Mouse (Mus musculus): ENCODE data around the gene Eif4ebp2.
A peak's percentile ranks its signal among the peaks of the same experiment; 100 is the strongest.
"Not testable (repeated sequence)": the region's sequence is repeated elsewhere in the genome, so short reads cannot be mapped to it uniquely, and the experiment has no call there.

The Eif4ebp2 gene

DNA sequence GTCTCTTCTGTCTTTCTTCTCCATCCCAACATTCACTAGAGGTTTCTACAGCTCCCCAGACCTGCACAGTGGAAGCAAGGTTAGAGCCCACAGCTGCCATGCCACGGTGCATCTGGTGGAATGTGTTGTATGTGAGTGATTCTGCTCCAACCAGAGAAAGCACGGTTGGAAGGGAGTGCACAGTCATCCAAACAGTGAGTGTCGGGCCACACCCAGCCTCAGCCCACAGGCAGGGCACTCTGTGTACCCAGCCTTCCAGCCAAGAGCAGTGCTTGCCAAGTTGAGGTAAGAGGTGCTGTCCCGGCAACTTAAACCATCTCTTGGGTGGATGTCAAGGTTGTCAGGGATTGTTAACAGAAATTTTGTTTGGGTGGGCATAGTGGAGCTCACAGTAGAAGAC, 12.5 kb upstream of the Eif4ebp2 start:
- DNase-seq (ENCODE audit: low spot score in 2 of 2) = no peak

DNA sequence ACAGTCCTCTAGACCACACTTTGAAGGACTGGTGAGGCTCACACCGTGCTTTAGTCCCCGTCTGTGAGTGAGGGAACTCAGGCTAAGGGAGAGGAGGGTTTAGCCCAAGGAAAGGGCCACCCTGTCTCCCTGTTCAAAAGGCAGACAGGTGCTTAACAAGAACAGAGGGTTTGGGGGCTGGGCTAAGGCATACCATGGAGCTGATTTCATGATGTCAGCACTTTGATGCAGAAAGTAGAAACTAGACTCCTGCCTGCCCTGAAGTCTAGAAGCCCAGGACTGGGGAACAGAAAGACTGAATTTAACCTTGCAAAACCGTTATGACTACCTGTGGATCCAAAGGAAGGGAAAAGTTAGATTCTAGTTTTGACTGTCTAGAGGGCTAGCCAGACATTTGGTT, 4.7 kb upstream of the Eif4ebp2 start:
- DNase-seq (ENCODE audit: low spot score in 2 of 2) = no peak

DNA sequence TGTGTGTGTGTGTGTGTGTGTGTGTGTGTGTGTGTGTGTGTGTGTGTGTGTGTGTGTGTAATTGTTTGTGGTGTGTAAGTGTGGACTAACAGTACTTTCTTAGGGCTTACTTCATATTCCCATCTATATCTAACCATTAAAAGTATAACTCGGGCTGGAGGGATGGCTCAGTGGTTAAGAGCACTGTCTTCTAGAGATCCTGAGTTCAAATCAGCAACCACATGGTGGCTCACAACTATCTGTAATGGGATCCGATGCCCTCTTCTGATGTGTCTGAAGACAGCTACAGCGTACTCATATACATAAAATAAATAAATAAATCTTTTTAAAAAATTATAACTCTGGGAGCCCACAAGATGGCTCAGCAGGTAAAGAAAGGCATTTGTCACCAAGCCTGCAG, 710 bp upstream of the Eif4ebp2 start:
- DNase-seq (ENCODE audit: low spot score in 2 of 2) = not testable (repeated sequence)

DNA sequence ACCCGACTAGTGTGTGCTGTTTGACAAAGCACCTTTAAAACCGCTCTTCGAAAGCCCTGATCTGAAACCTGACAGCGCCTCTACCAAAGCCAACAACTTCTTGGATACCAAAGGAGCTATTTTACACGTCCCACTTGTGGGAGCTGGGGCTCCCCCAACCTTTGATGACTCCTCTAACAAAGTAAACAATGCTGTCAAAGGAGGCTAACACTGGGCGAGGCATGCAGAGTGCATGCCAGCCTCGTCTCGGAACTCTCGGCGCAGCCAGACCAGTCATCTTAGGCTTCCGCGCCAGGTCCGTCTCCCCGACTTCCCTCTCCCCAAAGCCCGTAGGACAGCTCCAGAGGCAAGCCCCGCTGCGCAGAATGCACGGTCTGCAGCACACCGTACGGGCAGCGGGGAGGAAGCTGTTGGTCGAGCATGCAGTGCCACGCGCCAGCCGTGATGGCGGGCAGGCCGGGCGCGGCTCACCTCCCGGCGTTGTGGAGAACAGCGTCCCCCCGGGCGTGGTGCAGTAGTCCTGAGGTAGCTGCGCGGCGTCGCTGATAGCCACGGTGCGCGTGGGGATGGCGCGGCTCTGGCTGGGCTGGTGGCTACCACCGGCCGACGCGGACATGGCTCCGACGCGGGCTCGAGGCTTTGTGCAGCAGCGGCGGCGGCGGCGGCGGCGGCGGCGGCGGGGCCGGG, 387 bp downstream of the Eif4ebp2 start:
- peak in 1 of 2 experiments; percentile 17 for DNase-seq (ENCODE audit: low spot score in 2 of 2)

DNA sequence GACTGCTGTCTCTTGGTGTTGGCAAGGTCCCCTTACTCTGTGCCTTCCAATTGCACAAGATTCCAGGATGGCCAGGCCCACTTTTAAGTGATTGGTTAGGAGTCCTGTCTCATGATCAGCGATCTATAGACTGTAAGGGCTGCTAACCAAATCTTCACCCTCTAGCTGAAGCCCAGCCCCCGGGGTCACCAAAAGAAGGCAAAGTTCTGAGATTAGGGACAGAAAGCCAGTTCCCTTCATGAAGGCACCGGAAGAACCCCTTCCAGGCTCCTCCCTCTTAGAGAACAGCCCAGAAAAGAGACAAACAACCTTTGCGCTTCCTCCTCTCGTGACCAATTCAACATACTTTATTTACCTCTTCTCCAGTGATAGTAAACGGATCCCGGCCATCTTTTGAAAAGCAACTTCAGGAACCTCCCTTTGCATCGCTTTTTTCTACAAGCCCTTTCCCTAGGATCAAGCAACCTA, 964 bp downstream of the Eif4ebp2 start:
- no peak for DNase-seq (ENCODE audit: low spot score in 2 of 2)

DNA sequence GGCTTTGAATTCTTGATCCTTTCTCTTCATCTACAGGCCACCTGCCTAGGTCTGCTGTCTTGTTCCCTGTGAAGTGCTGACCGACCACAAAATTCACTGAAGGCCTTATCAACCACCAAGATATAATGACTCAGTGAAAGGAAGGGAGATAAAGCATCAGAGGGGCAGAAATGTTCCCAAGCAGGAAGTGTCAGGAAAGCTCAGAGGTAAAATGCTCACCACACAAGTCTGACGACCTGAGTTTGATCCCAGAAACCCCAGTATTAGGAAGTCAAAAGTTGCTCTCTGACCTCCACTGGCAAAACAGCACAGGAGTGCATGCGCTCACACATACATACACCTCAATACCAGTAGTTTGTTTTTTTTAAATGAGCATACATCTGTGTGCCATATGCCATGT, 3.6 kb downstream of the Eif4ebp2 start:
- DNase-seq (ENCODE audit: low spot score in 2 of 2) = no peak

DNA sequence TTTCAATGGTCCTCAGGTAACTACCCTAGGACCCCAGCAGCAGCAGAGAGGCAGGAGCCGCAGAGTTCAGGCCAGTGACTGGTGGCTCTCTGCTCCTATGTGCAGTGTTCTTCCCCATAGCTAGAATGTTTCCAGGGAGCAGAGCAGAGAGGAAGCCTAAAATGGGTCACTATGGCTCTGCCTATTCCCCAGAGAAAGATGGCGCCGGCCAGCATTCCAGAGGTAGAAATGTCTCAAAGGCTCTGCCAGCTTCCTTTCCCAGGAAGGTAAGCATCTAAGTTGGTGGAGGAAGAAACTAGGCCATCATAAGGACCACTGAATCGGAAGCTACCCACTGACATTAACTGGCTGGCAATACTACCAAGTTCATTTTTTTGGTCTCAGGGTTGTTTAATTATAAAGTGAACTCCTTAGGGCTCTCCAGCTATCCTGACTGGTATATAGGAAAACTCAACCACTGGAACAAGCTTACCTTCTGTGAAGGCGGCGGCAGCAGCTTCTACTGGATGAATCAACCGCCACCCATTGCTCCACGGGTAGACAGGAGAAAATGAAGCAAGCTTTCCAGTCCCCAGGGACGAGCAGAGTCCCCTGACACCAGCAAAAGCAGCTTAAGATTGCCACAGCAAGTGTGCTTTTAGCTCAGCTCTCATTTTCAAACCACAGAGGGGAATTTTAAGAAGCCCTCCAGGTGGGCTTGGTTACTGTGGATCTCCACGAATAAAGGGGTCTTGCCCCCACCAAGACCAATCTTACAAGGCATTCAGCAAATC, 4.7 kb downstream of the Eif4ebp2 start:
- no peak for DNase-seq (ENCODE audit: low spot score in 2 of 2)

DNA sequence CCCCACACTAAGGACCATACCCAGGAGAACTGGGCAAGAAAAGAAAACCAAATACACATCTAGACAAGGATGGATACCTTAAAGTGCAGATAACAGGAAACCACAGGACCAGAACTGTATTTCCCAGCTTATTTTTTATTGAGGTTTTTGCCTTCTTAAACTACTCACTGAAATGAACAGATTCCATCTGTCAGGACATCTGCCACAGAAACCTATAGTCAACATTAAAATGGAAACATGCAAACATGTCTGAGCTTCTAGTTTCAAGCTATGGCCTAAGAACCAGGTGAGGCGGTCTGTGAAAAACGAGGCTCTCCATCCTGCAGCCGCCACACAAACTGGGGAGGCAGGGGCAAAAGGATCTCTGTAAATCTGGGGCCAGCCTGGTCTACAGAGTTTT, 7.4 kb downstream of the Eif4ebp2 start:
- DNase-seq (ENCODE audit: low spot score in 2 of 2) = no peak

DNA sequence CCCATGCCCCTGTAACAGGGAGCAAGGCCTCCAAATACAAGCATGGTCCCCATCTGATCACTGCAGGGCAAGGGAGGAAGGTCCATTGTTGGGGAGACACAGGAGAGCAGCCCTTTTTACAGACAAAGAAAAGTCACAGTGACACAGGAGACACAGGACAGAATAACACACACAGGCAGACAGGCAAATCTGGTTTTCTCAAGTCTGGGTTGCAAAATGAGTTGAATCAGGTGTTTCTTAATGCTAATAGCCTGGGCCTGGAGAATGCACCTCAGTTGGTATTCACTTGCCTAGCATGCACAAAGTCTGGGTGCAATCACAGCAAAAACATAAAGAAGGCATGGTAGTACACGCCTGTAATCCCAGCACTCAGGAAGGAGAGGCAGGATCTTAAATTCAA, 8.6 kb downstream of the Eif4ebp2 start:
- DNase-seq (ENCODE audit: low spot score in 2 of 2) = no peak

DNA sequence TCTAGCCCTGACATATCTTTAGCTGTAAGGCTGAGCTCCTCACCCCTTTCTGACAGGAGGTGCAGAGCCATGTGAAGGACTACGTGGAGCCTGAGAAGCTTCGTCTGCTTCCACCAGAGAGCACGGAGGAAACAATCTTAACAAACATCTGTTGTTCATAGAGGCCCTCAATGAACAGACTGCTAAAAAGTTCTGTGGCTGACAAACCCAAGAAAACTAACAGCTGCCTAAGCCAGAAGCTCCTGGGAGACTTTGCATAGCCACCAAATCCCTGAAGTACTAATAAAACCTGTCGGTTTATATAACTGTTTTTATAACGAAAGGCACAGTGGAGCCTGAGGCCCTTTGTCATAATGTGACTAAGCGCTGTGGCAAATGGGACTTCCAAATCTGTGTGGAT, 9.0 kb downstream of the Eif4ebp2 start:
- no peak for DNase-seq (ENCODE audit: low spot score in 2 of 2)

DNA sequence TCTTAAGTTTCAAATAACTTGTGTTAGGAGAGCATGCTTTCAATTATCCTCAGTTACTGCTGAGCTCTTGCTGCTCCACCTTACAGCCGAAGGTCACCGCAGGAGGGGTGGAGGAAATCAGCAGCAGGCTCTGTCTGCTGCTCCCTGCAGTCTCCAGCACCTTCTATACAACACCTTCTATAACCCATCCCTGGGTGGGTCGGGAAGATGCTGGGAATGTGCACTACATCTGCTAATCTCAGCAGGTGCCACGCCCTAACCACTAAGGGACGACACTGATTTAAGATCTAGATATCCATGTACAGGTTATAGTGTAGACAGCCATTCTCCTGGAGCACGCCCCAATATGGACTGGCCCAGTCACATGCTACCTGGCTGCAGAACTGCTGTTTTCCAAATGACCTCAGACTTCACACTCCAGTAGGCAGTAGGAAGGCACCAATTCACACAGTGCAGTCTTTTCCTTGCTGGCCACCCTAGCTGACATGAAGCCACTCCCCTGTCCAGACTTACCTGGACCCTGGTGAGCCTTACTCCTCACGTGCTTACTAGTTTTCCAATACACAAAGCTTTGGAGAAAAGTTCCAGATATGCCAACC, 12.2 kb downstream of the Eif4ebp2 start:
- DNase-seq (ENCODE audit: low spot score in 2 of 2) = no peak

DNA sequence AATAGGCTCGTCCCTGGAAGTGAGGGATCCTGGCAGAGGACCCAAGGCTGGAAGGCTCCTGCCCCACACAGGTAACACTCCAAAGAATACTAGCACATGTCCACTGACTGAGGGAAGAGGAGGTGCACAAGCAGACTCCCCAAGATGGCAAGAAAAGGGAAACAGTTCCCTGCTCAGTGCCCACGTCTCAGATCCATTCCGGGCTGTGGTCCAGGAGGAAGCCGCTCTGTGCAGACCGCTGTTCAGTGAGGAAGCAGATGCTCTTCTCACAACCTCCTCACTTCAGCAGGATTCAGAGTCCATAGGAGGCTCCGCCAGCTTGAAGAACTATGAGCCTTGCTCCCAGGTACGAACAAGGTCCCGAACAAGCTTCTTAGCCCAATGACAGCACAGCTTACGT, 21.1 kb downstream of the Eif4ebp2 start:
- no peak for DNase-seq (ENCODE audit: low spot score in 2 of 2)

DNA sequence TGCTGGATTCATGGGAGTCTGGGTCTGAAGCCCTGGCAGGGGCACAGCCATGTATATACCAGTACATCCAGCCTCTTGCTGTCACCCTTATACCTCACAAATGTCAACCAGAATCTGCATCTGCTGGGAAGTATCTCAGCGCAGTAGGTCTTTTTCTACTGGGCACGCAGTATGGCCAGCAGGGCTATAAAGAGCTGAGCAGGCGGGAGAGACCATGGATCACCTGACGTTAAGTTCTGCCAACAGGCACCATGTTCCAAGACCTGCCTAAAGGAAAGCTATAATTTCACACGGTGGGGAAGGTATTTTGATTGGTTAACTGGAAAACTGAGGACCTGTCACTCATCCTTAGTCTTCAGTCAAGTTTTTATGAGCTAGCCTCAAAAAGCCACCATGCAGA, 23.4 kb downstream of the Eif4ebp2 start:
- no peak for DNase-seq (ENCODE audit: low spot score in 2 of 2)

DNA sequence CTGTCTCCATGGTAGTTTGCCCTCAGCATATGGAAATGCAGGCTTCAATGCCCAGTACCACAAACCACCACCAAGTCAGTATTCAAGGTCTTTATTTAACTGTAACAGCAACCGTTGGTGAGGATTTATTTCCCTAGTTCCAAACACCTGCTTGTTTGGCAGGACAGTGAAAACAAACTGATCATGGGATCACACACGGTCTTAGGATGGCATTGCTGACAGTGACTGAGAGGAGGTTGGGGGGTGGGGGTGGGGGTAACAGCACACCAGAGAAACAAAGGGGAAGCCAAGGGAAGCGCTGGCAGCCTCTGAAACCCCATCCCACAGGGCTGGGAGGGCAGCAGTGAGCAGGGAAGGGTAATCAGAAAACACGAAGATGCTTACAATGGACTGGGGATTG, 24.0 kb downstream of the Eif4ebp2 start:
- no peak for DNase-seq (ENCODE audit: low spot score in 2 of 2)

DNA sequence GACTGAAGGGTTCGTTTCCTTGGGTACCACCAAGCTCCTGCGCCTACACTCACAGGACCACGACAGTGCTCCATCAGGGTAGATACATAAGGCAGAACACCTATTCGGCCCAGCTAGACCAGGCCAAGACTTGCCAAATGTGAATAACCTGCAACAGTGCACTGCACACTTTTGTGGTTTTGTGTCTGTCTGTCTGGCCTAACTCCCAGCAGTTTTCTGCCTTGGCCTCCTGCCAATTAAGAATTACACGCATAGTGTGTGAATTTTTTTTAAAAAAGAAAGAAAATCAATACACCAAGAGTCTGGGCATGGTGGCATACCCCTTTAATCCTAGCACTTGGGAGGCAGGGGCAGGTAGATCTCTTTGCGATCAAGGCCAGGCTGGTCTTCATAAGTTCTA, 24.5 kb downstream of the Eif4ebp2 start:
- no peak for DNase-seq (ENCODE audit: low spot score in 2 of 2)

DNA sequence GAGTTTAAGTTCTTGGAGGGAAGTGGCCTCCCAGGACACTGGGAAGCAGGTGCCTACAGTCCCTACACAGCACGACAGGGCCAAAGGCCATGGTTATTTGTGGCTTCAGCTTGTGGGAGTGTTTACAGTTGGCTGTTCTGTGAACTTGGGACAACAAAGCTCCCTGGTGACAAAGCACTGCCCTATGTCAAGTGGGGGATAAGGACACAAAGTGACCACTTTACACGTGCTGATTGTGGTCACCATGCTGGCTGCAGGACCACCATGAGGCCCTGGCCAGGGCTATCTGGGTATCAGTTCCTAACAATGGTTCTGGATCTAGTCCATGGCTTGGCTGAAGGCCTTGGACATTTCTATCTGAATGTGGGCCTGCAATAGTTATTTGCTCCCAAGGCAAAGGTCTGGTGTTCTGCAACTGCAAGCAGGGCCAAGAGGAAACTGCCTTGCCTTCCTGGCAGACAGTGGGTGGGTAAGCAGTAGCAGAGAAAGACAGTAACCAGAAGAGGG, 26.2 kb downstream of the Eif4ebp2 start:
- DNase-seq (ENCODE audit: low spot score in 2 of 2) = no peak

DNA sequence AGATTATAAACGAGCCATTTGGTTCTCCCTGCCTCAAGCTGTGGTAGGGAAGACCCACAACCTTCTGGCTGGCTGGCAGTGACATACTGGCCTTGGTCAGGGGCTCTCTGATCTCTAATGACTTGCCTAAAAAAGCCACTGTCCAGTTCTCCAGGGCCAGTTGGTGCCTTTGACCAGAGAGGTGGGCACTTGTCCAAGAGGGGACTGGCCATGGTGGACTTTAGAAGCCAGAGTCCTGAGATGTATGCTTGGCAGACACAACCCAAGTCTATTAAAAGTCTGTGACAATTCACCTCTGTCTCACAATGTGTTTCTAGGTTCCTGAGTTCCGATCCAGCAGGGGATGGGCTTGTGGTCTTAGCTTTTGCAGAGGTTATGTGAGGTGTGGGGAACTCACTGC, 27.4 kb downstream of the Eif4ebp2 start:
- DNase-seq (ENCODE audit: low spot score in 2 of 2) = no peak

DNA sequence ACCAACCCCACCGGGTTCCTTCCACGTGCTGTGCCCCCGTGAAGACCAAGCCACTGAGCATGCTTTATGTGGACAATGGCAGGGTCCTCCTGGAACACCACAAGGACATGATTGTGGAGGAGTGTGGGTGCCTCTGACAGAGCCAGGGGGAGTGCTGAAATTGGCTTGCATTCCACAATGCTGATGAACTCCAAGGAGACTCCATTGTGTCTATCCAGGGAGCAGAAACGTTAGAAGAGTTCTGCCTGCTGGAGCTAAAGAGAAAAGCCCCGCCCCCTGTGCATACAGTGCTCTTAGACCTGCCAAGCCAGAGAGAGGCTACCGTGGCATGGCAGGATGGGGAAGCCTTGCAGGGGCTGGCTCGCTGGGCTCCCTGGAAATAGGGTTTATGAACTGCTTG, 28.0 kb downstream of the Eif4ebp2 start:
- DNase-seq (ENCODE audit: low spot score in 2 of 2) = no peak

DNA sequence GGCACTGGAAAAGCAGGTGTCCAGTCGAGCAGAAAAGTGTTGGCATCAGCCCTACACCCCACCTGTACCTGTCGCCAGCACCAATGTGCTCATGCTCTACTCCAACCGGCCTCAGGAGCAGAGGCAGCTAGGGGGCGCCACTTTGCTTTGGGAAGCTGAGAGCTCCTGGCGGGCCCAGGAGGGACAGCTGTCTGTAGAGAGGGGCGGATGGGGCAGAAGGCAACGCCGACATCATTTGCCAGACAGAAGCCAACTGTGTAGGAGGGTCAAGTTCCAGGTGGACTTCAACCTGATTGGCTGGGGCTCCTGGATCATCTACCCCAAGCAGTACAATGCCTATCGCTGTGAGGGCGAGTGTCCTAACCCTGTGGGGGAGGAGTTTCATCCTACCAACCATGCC, 29.2 kb downstream of the Eif4ebp2 start:
- DNase-seq (ENCODE audit: low spot score in 2 of 2) = peak in 1 of 2 experiments; percentile 45

DNA sequence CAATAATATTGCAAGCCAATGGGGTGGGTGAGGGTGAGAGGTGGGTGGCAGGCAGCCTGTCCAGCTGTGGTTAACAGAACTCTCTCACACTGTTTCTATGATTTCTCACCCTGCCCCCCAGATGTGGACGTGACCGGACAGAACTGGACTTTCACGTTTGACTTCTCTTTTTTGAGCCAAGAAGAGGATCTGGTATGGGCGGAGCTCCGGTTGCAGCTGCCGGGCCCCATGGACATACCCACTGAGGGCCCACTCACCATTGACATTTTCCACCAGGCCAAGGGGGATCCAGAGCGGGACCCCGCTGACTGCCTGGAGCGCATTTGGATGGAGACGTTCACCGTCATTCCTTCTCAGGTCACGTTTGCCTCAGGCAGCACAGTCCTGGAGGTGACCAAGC, 29.6 kb downstream of the Eif4ebp2 start:
- no peak for DNase-seq (ENCODE audit: low spot score in 2 of 2)

DNA sequence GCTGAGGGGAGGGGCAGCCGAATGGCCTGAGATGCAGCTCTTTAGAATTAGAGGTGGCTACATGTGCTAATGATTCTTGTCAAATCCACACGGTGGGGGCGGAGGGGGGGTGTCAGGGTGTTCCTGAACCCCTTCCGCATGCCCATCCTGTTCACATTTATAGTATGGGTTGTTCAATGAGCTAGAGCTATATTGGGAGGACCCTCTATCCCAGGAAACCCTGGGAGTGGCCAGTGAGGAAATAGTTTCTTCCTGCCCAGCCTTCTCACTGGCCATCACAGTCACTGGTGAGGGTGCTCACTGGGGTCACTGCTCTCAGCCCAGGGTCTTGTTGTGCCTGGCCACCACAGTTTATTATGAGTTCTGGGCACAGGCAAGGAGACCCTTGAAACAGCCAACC, 32.5 kb downstream of the Eif4ebp2 start:
- no peak for DNase-seq (ENCODE audit: low spot score in 2 of 2)

DNA sequence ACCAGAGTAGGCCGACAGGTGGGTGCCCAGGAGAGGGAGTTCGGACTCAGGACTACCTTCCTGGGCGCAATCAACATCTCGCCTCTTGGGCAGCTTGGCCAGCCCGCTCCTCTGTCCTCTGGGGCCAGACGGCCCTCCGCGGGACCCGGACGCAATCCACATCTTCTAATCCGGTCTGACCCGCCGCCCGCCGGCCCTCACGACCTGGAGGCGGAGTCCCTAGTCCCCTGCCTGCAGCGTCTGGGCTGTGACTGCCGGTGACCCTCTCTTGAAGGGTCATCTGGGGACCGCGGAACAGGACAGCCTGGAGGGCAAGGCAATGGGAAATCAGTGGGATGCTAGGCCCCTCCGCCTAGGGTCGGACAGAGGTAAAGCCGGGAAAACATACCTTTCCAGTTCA, 33.3 kb downstream of the Eif4ebp2 start:
- DNase-seq (ENCODE audit: low spot score in 2 of 2) = no peak

Data from cerebellum, postnatal 4 days (tissue).